Mouse (Mus musculus) monocyte, adult 2 months (primary cell): ENCODE data around the gene Pth1r.
"Not testable (repeated sequence)": the region's sequence is repeated elsewhere in the genome, so short reads cannot be mapped to it uniquely, and the experiment has no call there.

Experiments used
- DNase-seq, 2 experiments: peaks; one replicate each; pipeline ENCODE4 v3.0.0; 2022; ENCODE audit warnings: low spot score in 2 of 2, low read depth in 1 of 2

The Pth1r gene

GRCm38 (mm10) chr9:110684100-110684831, 62.7 kb downstream of the Pth1r start:
- DNase-seq = no peak

DNA sequence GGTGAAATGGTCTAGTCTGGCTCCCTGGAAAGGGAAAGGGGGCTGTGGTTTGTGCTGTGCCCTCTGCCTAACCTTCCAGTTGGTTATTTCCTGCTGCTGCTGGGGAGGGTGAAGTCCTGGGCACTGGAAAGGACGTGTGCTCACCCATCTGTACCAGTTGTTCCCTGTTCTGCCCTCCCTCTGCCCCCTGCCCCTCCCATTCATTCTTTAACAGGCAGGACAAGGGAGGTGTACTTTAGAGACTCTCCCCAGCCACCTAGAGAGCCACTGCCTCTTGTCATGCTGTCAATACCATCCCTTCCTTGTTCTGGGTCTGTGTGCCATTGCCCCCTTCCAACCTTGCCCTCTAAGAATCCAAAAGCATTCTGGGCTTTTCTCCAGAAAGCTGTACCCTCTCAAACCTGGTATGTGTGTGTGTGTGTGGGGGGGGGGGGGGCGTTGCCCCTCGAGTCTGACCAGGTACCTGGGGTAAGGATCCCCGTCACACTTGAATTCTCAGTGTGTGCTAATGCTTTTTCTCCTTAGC, 63.3 kb downstream of the Pth1r start:
- DNase-seq = no peak

GRCm38 (mm10) chr9:110682697-110683096, 64.2 kb downstream of the Pth1r start:
- DNase-seq = not testable (repeated sequence)

GRCm38 (mm10) chr9:110682255-110682654, 64.7 kb downstream of the Pth1r start:
- peak in 1 of 2 experiments; percentile 49 for DNase-seq

DNA sequence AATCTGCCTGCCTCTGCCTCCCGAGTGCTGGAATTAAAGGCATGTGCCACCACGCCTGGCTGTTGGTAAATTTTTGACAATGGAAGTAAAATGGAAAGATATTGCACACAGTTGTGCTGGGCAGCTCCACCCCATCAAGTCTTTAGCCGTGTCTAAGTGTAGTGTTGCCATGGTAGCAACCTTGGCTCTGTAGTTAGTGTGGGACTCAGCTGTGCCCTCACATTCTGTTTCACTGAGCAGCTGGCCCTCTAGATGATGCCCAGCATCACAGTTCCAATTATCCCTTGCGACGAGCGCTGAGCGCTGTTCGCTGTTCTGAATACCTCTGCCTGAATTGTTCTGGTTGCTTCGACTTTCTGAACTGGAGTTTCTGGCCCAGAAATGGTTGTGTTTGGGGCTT, 65.1 kb downstream of the Pth1r start:
- no peak for DNase-seq

DNA sequence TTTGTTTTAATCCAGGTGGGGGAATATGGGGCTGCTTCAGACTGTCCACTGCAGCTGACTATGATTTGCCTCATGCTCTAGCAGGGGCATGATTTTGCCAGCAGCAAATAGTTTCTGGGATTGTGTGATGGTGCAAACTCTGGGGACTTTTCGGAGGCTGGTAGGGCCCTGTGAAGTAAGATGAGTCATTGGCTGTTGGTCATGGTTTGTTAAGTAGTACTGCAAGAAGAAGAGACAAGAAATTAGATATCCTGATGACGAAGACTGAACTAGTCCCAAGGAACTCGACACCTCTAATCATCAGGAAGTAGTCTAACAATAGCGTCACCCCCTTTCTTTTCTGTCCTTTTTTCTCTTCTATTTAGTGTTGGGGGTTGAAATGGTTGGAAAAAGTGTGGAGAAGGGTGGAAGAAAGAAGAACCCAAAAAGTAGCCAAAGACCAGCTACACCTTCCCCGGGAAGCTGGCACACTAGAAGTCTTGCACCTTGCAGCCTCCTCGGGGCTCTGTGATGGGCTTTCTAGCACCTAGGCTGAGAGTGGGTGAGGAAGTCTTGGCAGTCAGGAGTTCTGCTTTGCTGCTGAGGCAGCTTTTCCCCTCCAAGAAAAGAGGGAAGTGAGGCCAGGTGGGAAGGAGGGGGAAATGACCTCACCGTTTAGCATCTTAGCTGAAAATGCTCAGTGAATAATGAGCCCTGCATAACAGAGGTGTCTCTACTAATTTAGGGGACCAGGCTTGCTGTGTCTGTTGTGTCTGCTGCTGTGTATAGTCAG, 66.0 kb downstream of the Pth1r start:
- peak in 1 of 2 experiments; percentile 43 for DNase-seq

- no peak for DNase-seq
Measured at GRCm38 (mm10) chr9:110678886-110679285, 68.1 kb downstream of the Pth1r start.

DNA sequence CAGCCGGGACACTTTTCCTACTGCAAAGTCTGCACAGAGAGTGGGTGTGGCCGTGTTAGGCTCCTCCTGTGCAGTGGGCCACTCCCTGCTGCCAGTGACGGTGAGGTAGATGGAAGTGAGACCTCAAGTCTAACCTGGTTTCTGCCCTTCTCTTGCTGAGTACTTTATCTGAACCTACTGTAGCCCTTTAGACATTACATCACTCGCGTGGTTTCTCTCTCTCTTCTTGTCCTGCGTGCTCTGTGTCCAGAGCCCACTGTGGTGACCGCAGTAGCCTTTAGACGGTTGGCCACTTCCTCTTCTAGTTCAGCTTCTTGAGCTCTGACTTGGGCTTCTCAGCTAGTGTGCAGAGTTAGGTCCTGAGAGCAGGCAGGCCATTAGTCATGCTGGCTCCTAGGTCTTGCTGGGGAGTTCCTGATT, 70.4 kb downstream of the Pth1r start:
- peak; percentile 74 to 82 for DNase-seq

DNA sequence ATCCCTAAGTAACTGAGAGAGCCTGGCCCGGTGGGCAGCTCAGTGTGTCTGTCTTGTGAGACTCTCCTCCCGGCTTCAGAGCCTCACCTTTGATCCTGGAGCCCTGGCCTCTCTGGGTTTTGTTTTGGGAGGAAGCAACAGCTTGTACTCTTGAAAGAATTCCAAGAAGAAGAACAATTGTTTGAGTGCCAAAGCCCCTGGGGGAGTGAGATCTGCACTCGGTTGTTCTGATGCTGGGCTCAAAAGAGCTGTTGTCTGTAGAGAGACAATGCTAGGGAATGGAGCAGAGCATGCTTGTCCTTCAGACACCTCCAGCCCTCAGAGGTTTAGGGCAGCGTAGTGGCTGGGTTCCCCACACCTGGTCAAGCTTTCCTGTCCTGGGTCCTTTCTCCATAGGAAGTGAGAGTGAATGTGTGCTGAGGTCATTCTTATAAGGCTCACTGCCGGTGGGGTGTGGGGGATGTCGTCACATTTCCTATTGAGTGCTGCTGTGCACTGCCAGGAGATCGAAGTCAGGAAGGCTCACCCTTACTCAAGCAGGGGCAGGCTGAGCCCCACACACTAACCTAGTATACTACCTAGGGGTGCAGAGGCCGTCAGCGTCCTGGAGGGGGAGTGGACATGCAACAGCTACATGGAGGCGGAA, 73.7 kb downstream of the Pth1r start:
- no peak for DNase-seq

DNA sequence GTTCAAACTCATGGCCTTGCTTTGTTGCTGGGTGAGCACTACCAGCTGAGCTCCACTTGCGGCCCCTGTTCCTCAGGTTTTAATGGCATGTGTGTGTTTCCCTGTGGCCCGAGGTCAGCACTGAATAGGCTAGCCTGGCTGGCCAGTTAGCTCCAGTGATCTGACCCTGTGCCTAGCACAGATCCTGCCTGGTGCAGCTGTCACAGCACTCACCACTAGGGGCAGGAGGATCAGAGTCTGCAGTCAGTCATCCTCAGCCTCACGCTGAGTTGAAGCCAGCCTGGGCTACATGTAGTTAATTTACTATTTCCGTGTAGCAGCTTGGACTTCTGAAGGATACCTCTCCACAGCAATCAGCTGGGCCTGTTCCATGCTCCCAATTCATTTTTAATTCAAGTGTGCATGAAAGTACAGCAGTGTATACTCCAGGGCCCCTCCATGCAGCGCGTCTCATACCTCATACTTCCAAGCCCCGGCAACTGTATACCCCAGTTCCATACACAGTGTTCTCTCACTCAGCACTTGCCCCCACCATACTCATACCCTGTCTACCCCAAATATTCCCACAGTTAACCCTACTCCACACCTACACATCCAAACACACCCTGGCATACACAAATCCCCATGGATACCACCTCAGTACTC, 74.4 kb downstream of the Pth1r start:
- DNase-seq = no peak
